Mouse (Mus musculus) cerebellum, adult 11 months (tissue): Measurements from ENCODE around the gene Cyp4f16.
"Not testable (repeated sequence)": the region's sequence is repeated elsewhere in the genome, so short reads cannot be mapped to it uniquely, and the experiment has no call there.

ENCODE experiments used
- DNase-seq: peaks from one replicate; pipeline ENCODE4 v3.0.0; 2022

The Cyp4f16 gene

DNA sequence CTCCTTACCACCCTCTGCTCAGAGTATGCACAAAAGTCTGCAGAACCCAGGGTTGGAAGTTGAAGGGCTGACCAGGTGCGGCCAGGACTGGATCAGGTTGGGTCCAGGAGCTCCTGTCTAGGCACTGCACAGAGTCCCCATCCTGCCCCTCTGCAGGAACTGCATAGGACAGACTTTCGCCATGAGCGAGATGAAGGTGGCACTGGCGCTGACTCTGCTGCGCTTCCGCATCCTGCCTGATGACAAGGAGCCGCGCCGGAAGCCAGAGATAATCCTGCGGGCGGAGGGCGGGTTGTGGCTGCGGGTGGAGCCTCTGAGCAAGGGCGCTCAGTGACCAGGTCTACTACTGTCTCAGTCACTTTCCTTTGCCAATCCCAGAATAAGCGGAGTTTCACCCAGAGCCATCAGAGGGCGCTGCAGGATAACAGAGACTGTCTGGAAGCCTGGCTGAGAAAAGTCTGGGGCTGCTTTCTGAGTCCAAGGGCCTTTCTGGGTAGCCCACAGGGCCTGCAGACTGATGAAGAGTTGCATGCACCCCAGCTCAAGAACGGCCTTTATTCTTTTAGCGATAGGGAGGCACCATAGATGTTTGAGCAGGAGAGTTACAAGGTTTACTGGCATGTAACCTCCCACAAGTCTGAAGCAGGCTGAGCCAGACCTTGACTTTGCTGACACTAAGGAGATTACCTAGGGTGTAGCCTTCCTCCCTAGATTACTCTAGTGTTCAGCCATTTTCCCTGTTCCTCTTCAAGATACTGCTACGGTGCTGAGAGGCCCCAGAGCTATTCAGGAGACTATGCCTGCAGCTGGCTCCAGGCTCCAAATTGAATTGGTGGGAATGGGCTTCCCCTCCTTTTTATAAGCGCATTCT is 14.8 kb downstream of the Cyp4f16 start:
- DNase-seq, result peak; percentile 87

GRCm38 (mm10) chr17:32553016-32553415 is 16.7 kb downstream of the Cyp4f16 start:
- DNase-seq, result not testable (repeated sequence)

GRCm38 (mm10) chr17:32554368-32554767 is 18.0 kb downstream of the Cyp4f16 start:
- DNase-seq, result not testable (repeated sequence)

GRCm38 (mm10) chr17:32563301-32563700 is 26.9 kb downstream of the Cyp4f16 start:
- DNase-seq, result not testable (repeated sequence)

DNA sequence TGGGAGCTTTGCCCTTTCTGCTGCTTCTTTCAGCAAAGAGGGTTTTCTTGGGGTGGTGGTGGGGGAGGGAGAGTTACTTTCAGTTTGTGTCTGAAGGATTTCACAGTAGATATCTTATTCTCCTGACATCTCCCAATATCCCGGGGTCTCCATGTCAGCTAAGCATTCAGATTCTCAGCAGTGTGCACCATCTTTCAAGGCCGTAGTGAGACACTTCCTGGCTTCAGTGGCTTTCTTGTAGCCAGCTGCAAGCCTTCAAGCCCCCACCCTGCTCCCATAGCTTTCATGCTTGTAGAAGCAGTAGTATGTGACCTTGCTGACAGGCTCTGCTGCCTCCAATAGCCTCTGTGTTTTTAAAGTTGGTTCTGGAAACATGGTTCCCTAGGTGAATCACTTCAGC is 36.9 kb downstream of the Cyp4f16 start:
- not testable (repeated sequence) for DNase-seq

DNA sequence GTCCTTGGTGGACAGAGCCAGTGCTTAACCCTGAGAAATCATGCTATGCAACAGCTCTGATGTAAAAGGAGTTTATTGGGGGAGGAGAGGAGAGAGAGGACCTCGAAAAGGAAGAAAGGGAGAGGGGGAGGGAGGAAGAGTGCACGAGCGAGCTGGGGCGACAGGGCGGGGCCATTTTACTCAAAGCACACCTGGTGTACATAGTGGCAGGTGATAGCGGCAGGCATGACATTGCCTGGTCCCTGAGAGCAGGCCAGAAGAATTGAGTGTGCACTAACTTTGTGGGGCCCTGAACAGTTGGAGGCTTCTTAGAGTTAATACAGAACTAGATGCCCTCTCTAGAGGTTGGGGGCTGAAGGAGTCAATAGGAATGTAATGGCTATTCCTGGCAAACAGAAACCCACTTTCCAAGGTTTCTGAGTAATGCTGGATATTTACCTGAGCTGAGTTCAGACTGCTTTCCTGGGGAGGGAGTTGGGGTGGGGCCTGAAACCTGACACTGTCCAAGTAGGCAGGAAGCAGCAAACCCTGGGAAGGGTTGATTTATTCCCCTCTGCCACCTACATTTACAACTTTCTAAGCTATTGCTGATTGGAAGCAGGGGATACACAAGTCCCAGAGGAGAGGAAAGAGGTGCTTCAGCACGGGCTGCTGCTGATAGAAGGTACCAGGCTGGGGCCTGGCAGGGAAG is 41.3 kb downstream of the Cyp4f16 start:
- DNase-seq, result no peak

DNA sequence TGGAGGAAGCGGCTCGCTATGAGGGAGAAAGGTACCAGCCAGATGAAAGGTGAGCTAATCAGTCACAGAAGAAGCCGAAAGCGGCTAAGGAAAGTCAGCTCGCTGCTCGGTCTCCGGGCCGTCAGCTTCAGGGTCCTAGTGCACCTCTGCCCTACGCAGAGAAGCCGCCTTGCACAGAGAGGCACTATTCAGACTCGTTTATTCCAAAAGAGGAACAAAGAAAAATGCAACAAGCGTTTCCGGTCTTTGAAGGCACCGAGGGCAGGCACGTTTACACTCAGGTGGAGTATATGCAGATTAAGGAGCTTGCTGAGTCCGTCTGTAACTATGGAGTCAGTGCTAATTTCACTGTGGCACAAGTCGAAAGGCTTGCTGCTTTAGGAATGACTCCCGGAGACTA is 60.1 kb downstream of the Cyp4f16 start:
- no peak for DNase-seq
